Comparison of ENCODE assay signal across 18 mouse cellular contexts in genomic region chr15:79648130-79648529, GRCm38 (mm10).
"Had no signal": no experiment of that assay in that cellular context is flagged by ENCODE, and none has a peak within 500 bp of the region (broad histone marks: within the 10 kb centered on the region; RNA-seq: fewer than 3 reads in every experiment).

No protein-coding gene starts in this region.

- H3K9ac ChIP-seq: liver, embryonic 12.5 days; liver, embryonic 14.5 days; lung, embryonic 14.5 days; midbrain, embryonic 12.5 days; neural tube, embryonic 13.5 days; neural tube, embryonic 15.5 days had no signal

- H3K4me2 ChIP-seq: liver, embryonic 12.5 days; lung, embryonic 14.5 days; midbrain, embryonic 12.5 days; neural tube, embryonic 13.5 days; neural tube, embryonic 15.5 days had no signal

- H3K27me3 ChIP-seq: liver, embryonic 12.5 days; midbrain, embryonic 12.5 days; neural tube, embryonic 13.5 days; neural tube, embryonic 15.5 days had no signal

- H3K4me3 ChIP-seq: liver, embryonic 12.5 days; midbrain, embryonic 10.5 days; midbrain, embryonic 12.5 days; myocyte; neural tube, embryonic 13.5 days; neural tube, embryonic 15.5 days had no signal

- ATAC-seq: liver, embryonic 12.5 days; midbrain, embryonic 16.5 days had no signal

- DNase-seq: lung, adult 18-20 months; lung, embryonic 14.5 days; lung, postnatal 10 days; lung, postnatal 4 days; midbrain, embryonic 14.5 days; retina, postnatal 1 day; spleen, adult 18-20 months; thymus, adult 2 months; thymus, postnatal 25 days; thymus, postnatal 4 days had no signal

- H3K4me1 ChIP-seq: liver, embryonic 12.5 days; midbrain, embryonic 10.5 days; midbrain, embryonic 12.5 days; neural tube, embryonic 13.5 days; neural tube, embryonic 15.5 days had no signal

- H3K36me3 ChIP-seq: liver, embryonic 12.5 days had no signal

- H3K27ac ChIP-seq: liver, embryonic 12.5 days; liver, embryonic 14.5 days; midbrain, embryonic 10.5 days; midbrain, embryonic 12.5 days; neural tube, embryonic 13.5 days; neural tube, embryonic 15.5 days had no signal

- H3K9me3 ChIP-seq: midbrain, embryonic 10.5 days; midbrain, embryonic 12.5 days; neural tube, embryonic 13.5 days; neural tube, embryonic 15.5 days had no signal
